Mouse (Mus musculus): ENCODE results near the gene Ryr2. TPM values are rescaled to one million over a fixed set of nuclear protein-coding genes. Genes with fewer than 3 reads are reported as not detected.
"Not testable (repeated sequence)": the region's sequence is repeated elsewhere in the genome, so short reads cannot be mapped to it uniquely, and the experiment has no call there.

Gene Ryr2
- polyA plus RNA-seq, 1 experiment from 2014 or later, result 0.32 TPM

GRCm38 (mm10) chr13:11825563-11826226 is 281.1 kb downstream of the Ryr2 start:
- Histone ChIP-seq H3K9me3 (replicated peaks) (no peaks in the 10 kb centered on the region), H3K4me1 (replicated peaks) (peaks cover 4% of the 10 kb centered on the region), H3K4me2 (no peak overlapping the region), H3K27ac (replicated peaks) (no peak overlapping the region), H3K27me3 (no peaks in the 10 kb centered on the region), H3K36me3 (replicated peaks) (no peaks in the 10 kb centered on the region), H3K4me3 (replicated peaks) (no peak overlapping the region), H3K9ac (no peak overlapping the region)
- peak; percentile 18; the same call in 1 of the 2 replicates for ATAC-seq (ENCODE audit: insufficient read depth)
- 70% methylated on average over 2 of the region's 2 CpGs for WGBS (ENCODE audit: insufficient replicate concordance)

GRCm38 (mm10) chr13:11818723-11819122 is 288.0 kb downstream of the Ryr2 start:
- 39% methylated on average over 3 of the region's 3 CpGs for WGBS (ENCODE audit: insufficient replicate concordance)
- H3K27me3 ChIP-seq, result no peaks in the 10 kb centered on the region
- no peaks in the 10 kb centered on the region for H3K9me3 ChIP-seq (replicated peaks)
- peak overlapping the region; percentile 6; the same call in 1 of the 2 replicates for H3K4me2 ChIP-seq
- no peaks in the 10 kb centered on the region for H3K4me1 ChIP-seq (replicated peaks)
- no peak overlapping the region for H3K9ac ChIP-seq
- H3K4me3 ChIP-seq (replicated peaks), result no peak overlapping the region
- peak; percentile 82 for ATAC-seq (ENCODE audit: insufficient read depth)
- no peak overlapping the region for H3K27ac ChIP-seq (replicated peaks)
- H3K36me3 ChIP-seq (replicated peaks), result no peaks in the 10 kb centered on the region

DNA sequence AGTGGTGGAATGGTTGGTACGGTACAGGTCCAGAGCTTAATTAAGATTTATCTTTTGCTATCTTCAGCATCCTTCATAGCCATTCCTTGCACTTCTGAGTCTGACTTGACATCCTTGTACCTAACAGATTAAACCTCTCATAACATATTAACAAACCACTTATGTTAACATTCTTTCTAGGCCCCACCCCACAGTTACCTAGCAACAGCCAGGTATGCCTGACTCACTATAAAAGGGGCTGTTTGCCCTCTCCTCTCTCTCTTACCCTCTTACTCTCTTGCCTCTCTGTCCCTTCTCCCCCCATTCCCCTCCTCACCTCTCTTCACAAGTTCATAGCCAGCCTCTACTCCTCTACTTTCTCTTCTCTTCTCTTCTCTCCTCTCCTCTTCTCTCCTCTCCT is 297.4 kb downstream of the Ryr2 start:
- not testable (repeated sequence) for H3K9me3 ChIP-seq (replicated peaks); ATAC-seq (ENCODE audit: insufficient read depth); H3K4me1 ChIP-seq (replicated peaks); H3K27me3 ChIP-seq; H3K27ac ChIP-seq (replicated peaks); H3K4me2 ChIP-seq; H3K9ac ChIP-seq; H3K36me3 ChIP-seq (replicated peaks); H3K4me3 ChIP-seq (replicated peaks)
- WGBS (ENCODE audit: insufficient replicate concordance), result 76% methylated on average over 1 of the region's 1 CpGs

DNA sequence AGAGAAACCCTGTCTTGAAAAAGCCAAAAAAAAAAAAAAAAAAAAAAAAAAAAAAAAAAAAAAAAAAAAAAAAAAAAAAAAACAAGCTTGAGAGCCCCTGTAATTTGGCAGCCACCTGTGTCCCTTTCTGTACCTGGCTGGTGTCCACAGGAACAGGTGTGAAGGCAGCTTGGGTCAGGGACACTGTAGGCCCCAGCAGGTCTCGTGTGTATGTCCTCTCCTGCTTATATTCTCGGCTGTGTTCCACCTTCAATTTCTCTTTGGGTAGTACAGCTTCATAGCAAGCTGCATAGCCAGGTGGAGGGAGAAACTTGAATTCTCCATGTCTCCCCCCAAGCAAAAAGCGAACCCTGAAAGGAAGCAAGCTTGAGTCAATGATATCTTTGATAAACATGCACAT is 314.2 kb downstream of the Ryr2 start:
- Histone ChIP-seq H3K4me1 (replicated peaks) (no peaks in the 10 kb centered on the region), H3K27ac (replicated peaks) (no peak overlapping the region), H3K4me3 (replicated peaks) (no peak overlapping the region), H3K36me3 (replicated peaks) (no peaks in the 10 kb centered on the region), H3K9me3 (replicated peaks) (no peaks in the 10 kb centered on the region), H3K27me3 (no peaks in the 10 kb centered on the region), H3K9ac (no peak overlapping the region), H3K4me2 (no peak overlapping the region)
- WGBS (ENCODE audit: insufficient replicate concordance), result 49% methylated on average over 3 of the region's 3 CpGs
- ATAC-seq (ENCODE audit: insufficient read depth), result no peak

DNA sequence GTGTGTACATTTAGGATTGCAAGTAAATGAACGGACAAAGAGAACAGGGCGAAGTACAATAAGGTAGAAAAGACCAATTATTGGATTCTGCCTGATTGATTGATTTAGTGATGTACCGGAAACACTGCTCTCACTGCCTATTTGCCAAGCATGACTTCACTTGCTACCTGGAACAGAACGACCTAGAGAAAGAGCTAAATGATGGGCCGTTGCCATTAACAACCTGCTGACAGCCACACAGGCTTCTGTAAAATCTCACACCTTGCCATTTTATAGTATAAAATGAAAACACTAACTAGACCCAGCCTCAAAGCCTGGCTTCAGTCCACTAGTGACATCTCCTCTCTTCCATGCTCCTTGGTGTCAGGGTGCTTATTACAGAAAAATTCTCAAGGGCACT is 316.2 kb downstream of the Ryr2 start:
- no peak overlapping the region for H3K27ac ChIP-seq (replicated peaks)
- no peaks in the 10 kb centered on the region for H3K27me3 ChIP-seq
- WGBS (ENCODE audit: insufficient replicate concordance), result 65% methylated on average over 5 of the region's 5 CpGs
- H3K9me3 ChIP-seq (replicated peaks), result no peaks in the 10 kb centered on the region
- H3K4me1 ChIP-seq (replicated peaks), result no peaks in the 10 kb centered on the region
- H3K36me3 ChIP-seq (replicated peaks), result no peaks in the 10 kb centered on the region
- no peak overlapping the region for H3K9ac ChIP-seq
- no peak for ATAC-seq (ENCODE audit: insufficient read depth)
- no peak overlapping the region for H3K4me2 ChIP-seq
- H3K4me3 ChIP-seq (replicated peaks), result no peak overlapping the region

- Histone ChIP-seq H3K4me2 (no peak overlapping the region), H3K4me3 (replicated peaks) (no peak overlapping the region), H3K27ac (replicated peaks) (no peak overlapping the region), H3K9ac (no peak overlapping the region), H3K4me1 (replicated peaks) (no peaks in the 10 kb centered on the region), H3K27me3 (no peaks in the 10 kb centered on the region), H3K36me3 (replicated peaks) (no peaks in the 10 kb centered on the region), H3K9me3 (replicated peaks) (no peaks in the 10 kb centered on the region)
- ATAC-seq (ENCODE audit: insufficient read depth), result no peak
- 57% methylated on average over 3 of the region's 3 CpGs for WGBS (ENCODE audit: insufficient replicate concordance)
Measured at GRCm38 (mm10) chr13:11782411-11783155, 324.2 kb downstream of the Ryr2 start.

DNA sequence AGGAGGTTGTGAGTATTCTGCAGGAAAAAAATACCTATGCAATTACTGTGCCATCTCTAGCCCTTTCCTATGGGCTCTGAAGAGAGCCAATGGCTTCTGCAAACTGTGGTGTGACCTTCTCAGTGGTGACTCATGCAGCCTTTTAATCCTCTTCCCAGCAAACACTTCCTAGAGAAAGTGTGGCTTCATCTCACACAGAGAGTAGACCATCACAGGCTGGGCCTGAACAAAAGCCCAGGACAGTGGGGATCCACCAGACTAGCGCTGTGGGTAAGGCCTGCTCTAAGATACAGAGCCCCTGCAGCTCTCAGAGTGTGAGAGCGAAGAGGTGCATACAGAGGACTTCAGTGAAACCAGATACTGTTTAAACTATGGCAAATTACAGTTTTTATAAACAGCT is 325.7 kb downstream of the Ryr2 start:
- Histone ChIP-seq H3K27me3 (no peaks in the 10 kb centered on the region), H3K4me1 (replicated peaks) (no peaks in the 10 kb centered on the region), H3K4me2 (no peak overlapping the region), H3K9me3 (replicated peaks) (no peaks in the 10 kb centered on the region), H3K27ac (replicated peaks) (no peak overlapping the region), H3K4me3 (replicated peaks) (no peak overlapping the region), H3K9ac (no peak overlapping the region), H3K36me3 (replicated peaks) (no peaks in the 10 kb centered on the region)
- WGBS (ENCODE audit: insufficient replicate concordance), result 45% methylated on average over 2 of the region's 2 CpGs
- ATAC-seq (ENCODE audit: insufficient read depth), result no peak

DNA sequence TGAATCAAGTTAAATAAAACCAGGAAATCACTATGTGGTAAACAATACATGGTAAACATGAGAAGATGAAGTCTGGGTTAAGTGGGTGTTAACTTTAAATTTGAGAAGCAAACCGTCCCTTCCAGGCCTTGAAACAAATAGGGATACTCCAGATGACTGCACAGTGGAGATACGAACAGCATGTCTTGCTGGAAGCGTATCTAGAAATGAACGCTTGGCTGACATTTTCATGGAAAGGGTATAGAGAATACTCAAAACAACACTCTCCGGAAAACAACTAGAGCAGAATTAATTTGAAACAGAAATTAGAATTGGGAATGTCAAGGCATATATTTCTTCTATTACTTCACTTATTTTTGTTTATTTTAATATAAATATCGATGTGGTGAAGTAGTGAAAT is 329.0 kb downstream of the Ryr2 start:
- no peak for ATAC-seq (ENCODE audit: insufficient read depth)
- Histone ChIP-seq H3K36me3 (replicated peaks) (no peaks in the 10 kb centered on the region), H3K27me3 (no peaks in the 10 kb centered on the region), H3K9me3 (replicated peaks) (no peaks in the 10 kb centered on the region), H3K4me2 (no peak overlapping the region), H3K9ac (no peak overlapping the region), H3K27ac (replicated peaks) (no peak overlapping the region), H3K4me3 (replicated peaks) (no peak overlapping the region), H3K4me1 (replicated peaks) (no peaks in the 10 kb centered on the region)
- WGBS (ENCODE audit: insufficient replicate concordance), result 62% methylated on average over 6 of the region's 6 CpGs

GRCm38 (mm10) chr13:11772173-11772572 is 334.6 kb downstream of the Ryr2 start:
- H3K4me3 ChIP-seq (replicated peaks), result no peak overlapping the region
- 76% methylated on average over 8 of the region's 8 CpGs for WGBS (ENCODE audit: insufficient replicate concordance)
- no peak overlapping the region for H3K9ac ChIP-seq
- H3K36me3 ChIP-seq (replicated peaks), result no peaks in the 10 kb centered on the region
- H3K27me3 ChIP-seq, result no peaks in the 10 kb centered on the region
- no peak overlapping the region for H3K4me2 ChIP-seq
- H3K4me1 ChIP-seq (replicated peaks), result no peaks in the 10 kb centered on the region
- no peak overlapping the region for H3K27ac ChIP-seq (replicated peaks)
- no peak for ATAC-seq (ENCODE audit: insufficient read depth)
- no peaks in the 10 kb centered on the region for H3K9me3 ChIP-seq (replicated peaks)

DNA sequence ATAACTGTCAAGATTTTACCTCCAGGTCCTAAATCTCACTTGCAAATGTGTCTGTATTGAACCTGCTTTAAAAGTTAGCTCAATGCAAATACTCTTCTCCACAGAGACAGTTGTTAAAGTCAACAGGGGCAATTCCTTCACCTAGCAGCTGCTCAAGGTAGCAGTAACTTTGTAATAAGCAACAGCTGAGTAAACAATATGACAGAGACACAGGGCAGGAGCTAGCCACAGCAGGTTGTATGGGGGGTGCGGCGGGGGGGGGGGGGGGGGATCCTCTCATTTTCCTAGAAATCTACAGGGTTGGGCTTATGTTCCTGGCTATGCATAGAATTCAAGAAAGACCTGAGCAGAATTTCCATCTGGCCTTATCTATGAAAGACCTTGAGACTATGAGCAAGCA is 339.8 kb downstream of the Ryr2 start:
- Histone ChIP-seq H3K4me3 (replicated peaks) (no peak overlapping the region), H3K36me3 (replicated peaks) (no peaks in the 10 kb centered on the region), H3K9me3 (replicated peaks) (no peaks in the 10 kb centered on the region), H3K9ac (no peak overlapping the region), H3K4me2 (no peak overlapping the region), H3K27ac (replicated peaks) (no peak overlapping the region), H3K4me1 (replicated peaks) (no peaks in the 10 kb centered on the region), H3K27me3 (no peaks in the 10 kb centered on the region)
- WGBS (ENCODE audit: insufficient replicate concordance), result 72% methylated on average over 2 of the region's 2 CpGs
- ATAC-seq (ENCODE audit: insufficient read depth), result no peak

GRCm38 (mm10) chr13:11763925-11764324 is 342.8 kb downstream of the Ryr2 start:
- Histone ChIP-seq H3K9me3 (replicated peaks) (no peaks in the 10 kb centered on the region), H3K27ac (replicated peaks) (no peak overlapping the region), H3K9ac (no peak overlapping the region), H3K27me3 (no peaks in the 10 kb centered on the region), H3K36me3 (replicated peaks) (no peaks in the 10 kb centered on the region), H3K4me3 (replicated peaks) (no peak overlapping the region), H3K4me1 (replicated peaks) (no peaks in the 10 kb centered on the region), H3K4me2 (no peak overlapping the region)
- WGBS (ENCODE audit: insufficient replicate concordance), result 57% methylated on average over 4 of the region's 4 CpGs
- no peak for ATAC-seq (ENCODE audit: insufficient read depth)

Measured in liver, embryonic 15.5 days (tissue).